Mouse (Mus musculus): ENCODE data around the gene Zfhx2.

GRCm38 (mm10) chr14:55061845-55062244, 30.3 kb downstream of the Zfhx2 start:
- TF ChIP-seq CHD1 (IDR thresholded peaks at IDR 0.05; ENCODE audit: low read depth, low read length) (no peak), USF2 (IDR thresholded peaks at IDR 0.05; ENCODE audit: borderline replicate concordance in 1 of 2, insufficient read depth in 1 of 2, low read depth in 1 of 2, low read length in 2 of 2) (no peak), EP300 (IDR thresholded peaks at IDR 0.05; ENCODE audit: low read depth in 1 of 2, low read length in 2 of 2) (no peak)

Measured in MEL (cell line).